ENCODE assay signal across 9 mouse cellular contexts in the genomic region with DNA sequence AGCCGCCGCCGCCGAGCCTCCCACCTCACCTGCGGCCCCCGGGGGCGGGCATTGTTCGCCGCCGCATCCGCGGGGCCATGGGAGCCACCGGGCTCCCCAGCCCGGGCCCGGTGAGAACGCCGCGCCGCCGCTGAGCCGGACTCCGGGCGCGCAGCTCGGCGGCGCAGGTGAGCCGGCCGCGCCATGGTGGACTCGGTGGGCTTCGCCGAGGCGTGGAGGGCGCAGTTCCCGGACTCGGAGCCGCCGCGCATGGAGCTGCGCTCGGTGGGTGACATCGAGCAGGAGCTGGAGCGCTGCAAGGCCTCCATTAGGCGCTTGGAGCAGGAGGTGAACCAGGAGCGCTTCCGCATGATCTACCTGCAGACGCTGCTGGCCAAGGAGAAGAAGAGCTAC. TPM values are rescaled to one million over a fixed set of nuclear protein-coding genes. Genes with fewer than 3 reads are reported as not detected.
A peak's percentile ranks its signal among the peaks of the same experiment; 100 is the strongest.
DNase-seq lines count a peak whose midpoint lies in the region; ATAC-seq lines count a peak whose summit lies in the region.
"Had no signal": no experiment of that assay in that cellular context is flagged by ENCODE, and none has a peak within 500 bp of the region (broad histone marks: within the 10 kb centered on the region; RNA-seq: fewer than 3 reads in every experiment).

No protein-coding gene starts in this region.

- intact Hi-C loops in left cerebral cortex, postnatal 14 days (cut with DNase I): loop anchor here (5.0 kb wide), 1 partner anchor 51 kb away; no protein-coding TSS in a partner anchor

- H3K4me2 ChIP-seq in hindbrain, embryonic 11.5 days (replicated peaks; ENCODE audit: low read depth, low read length): peak overlapping the region; percentile 86
- H3K4me2 ChIP-seq in liver, embryonic 16.5 days (ENCODE audit: low read depth, low read length): peak overlapping the region; percentile 50
- H3K4me2 ChIP-seq in stomach, embryonic 16.5 days (ENCODE audit: low read depth, low read length): peak overlapping the region; percentile 65

- peak; percentile 43 for ATAC-seq in hindbrain, embryonic 11.5 days (ENCODE audit: low FRiP score)
- ATAC-seq in liver, embryonic 16.5 days (ENCODE audit: low read depth): no peak
- ATAC-seq in stomach, embryonic 16.5 days (ENCODE audit: insufficient read depth, low FRiP score): 0 out of 2 replicates have a peak, but pooled peaks have one; percentile 4

- H3K4me3 ChIP-seq in hindbrain, embryonic 11.5 days (ENCODE audit: low read depth, low read length): peak overlapping the region; percentile 86
- H3K4me3 ChIP-seq in liver, embryonic 16.5 days (ENCODE audit: low read depth, low read length): peak overlapping the region; percentile 68
- H3K4me3 ChIP-seq in stomach, embryonic 16.5 days (replicated peaks; ENCODE audit: low read length): peak overlapping the region; percentile 86

- H3K9ac ChIP-seq in hindbrain, embryonic 11.5 days (ENCODE audit: low read depth, low read length): peak overlapping the region; percentile 89
- peak overlapping the region; percentile 61 for H3K9ac ChIP-seq in liver, embryonic 16.5 days (ENCODE audit: low read depth, low read length)
- H3K9ac ChIP-seq in stomach, embryonic 16.5 days (ENCODE audit: low read length): peak overlapping the region; percentile 93

- H3K27me3 ChIP-seq in hindbrain, embryonic 11.5 days (ENCODE audit: control insufficient read depth, insufficient read depth, low read length): peaks cover 4% of the 10 kb centered on the region; the same call in 1 of the 2 replicates
- H3K27me3 ChIP-seq in liver, embryonic 16.5 days (ENCODE audit: control insufficient read depth, insufficient read depth, low read depth, low read length): peaks cover 35% of the 10 kb centered on the region
- no peaks in the 10 kb centered on the region for H3K27me3 ChIP-seq in stomach, embryonic 16.5 days (ENCODE audit: control insufficient read depth, insufficient read depth, low read length)

- H3K9me3 ChIP-seq in hindbrain, embryonic 11.5 days (ENCODE audit: control insufficient read depth, low read length): no peaks in the 10 kb centered on the region
- H3K9me3 ChIP-seq in liver, embryonic 16.5 days (replicated peaks; ENCODE audit: control insufficient read depth, low read length): no peaks in the 10 kb centered on the region
- no peaks in the 10 kb centered on the region for H3K9me3 ChIP-seq in stomach, embryonic 16.5 days (replicated peaks; ENCODE audit: control insufficient read depth, low read length)

- no peaks in the 10 kb centered on the region for H3K36me3 ChIP-seq in hindbrain, embryonic 11.5 days (ENCODE audit: control insufficient read depth, insufficient read depth, low read length)
- no peaks in the 10 kb centered on the region for H3K36me3 ChIP-seq in liver, embryonic 16.5 days (ENCODE audit: control insufficient read depth, insufficient read depth)
- no peaks in the 10 kb centered on the region for H3K36me3 ChIP-seq in stomach, embryonic 16.5 days (ENCODE audit: control insufficient read depth, insufficient read depth, low read length)

- H3K4me1 ChIP-seq in hindbrain, embryonic 11.5 days (replicated peaks; ENCODE audit: control insufficient read depth, insufficient read depth, low read length): peaks cover 11% of the 10 kb centered on the region
- H3K4me1 ChIP-seq in liver, embryonic 16.5 days (ENCODE audit: control insufficient read depth, low read depth, low read length): peaks cover 17% of the 10 kb centered on the region
- H3K4me1 ChIP-seq in stomach, embryonic 16.5 days (ENCODE audit: control insufficient read depth, insufficient read depth, low read length): peaks cover 41% of the 10 kb centered on the region

- peak; percentile 50 for DNase-seq in kidney, adult 18-20 months
- no peak for DNase-seq in kidney, adult 11 months
- peak; percentile 16 to 36 for DNase-seq in CD8-positive naive resting alpha-beta T cell, adult 2 months (ENCODE audit: low read depth in 2 of 2, low spot score in 2 of 2)
- DNase-seq in cerebellum, postnatal 10 days: peak; percentile 62 to 69
- peak; percentile 63 for DNase-seq in hindbrain, embryonic 11.5 days (ENCODE audit: low spot score)
- DNase-seq in left cerebral cortex, postnatal 14 days (ENCODE audit: low spot score in 2 of 2): no peak

- WGBS in hindbrain, embryonic 11.5 days: 0% methylated on average over 35 of the region's 48 CpGs
- under 1% methylated on average over 41 of the region's 48 CpGs for WGBS in liver, embryonic 16.5 days (ENCODE audit: insufficient replicate concordance)
- WGBS in stomach, embryonic 16.5 days: under 1% methylated on average over 48 of the region's 48 CpGs

- peak overlapping the region; percentile 82 for H3K27ac ChIP-seq in hindbrain, embryonic 11.5 days (ENCODE audit: low read depth, low read length)
- peak overlapping the region; percentile 56 for H3K27ac ChIP-seq in liver, embryonic 16.5 days (ENCODE audit: low read length)
- H3K27ac ChIP-seq in stomach, embryonic 16.5 days (ENCODE audit: low read length): peak overlapping the region; percentile 14
- H3K27ac ChIP-seq: macrophage had no signal

RNA-seq across cellular contexts. Expression of a gene that starts 0.4 kb away (rescaled TPM):
- 10.5 and 15.2 TPM in 2 replicates for polyA plus RNA-seq in hindbrain, embryonic 11.5 days (2014; fragmentation: Nextera tagmentation; extraction: Ambion mirVana)
- 1.8 and 2.0 TPM in 2 replicates for polyA plus RNA-seq in liver, embryonic 16.5 days (2015; fragmentation: Nextera tagmentation; extraction: Ambion mirVana)
- 7.4 and 8.8 TPM in 2 replicates for polyA plus RNA-seq in stomach, embryonic 16.5 days (2015; fragmentation: Nextera tagmentation; extraction: Ambion mirVana)
- total RNA-seq in left cerebral cortex, postnatal 14 days (2021): 10 to 100 TPM; 82.9 to 84.1 TPM

RNA-seq across cellular contexts. Expression of a gene that starts 24.0 kb away (rescaled TPM):
- polyA plus RNA-seq in hindbrain, embryonic 11.5 days (2014; fragmentation: Nextera tagmentation; extraction: Ambion mirVana): 6.8 and 9.3 TPM in 2 replicates
- polyA plus RNA-seq in liver, embryonic 16.5 days (2015; fragmentation: Nextera tagmentation; extraction: Ambion mirVana): 1.5 TPM in 2 replicates
- 7.3 and 8.2 TPM in 2 replicates for polyA plus RNA-seq in stomach, embryonic 16.5 days (2015; fragmentation: Nextera tagmentation; extraction: Ambion mirVana)
- total RNA-seq in left cerebral cortex, postnatal 14 days (2021): 10 to 100 TPM; 37.7 to 39.6 TPM

RNA-seq across cellular contexts. Expression of a gene that starts 28.5 kb away (rescaled TPM):
- polyA plus RNA-seq in hindbrain, embryonic 11.5 days (2014; fragmentation: Nextera tagmentation; extraction: Ambion mirVana): 0.15 and 0.46 TPM in 2 replicates
- not detected in 2 replicates for polyA plus RNA-seq in liver, embryonic 16.5 days (2015; fragmentation: Nextera tagmentation; extraction: Ambion mirVana)
- polyA plus RNA-seq in stomach, embryonic 16.5 days (2015; fragmentation: Nextera tagmentation; extraction: Ambion mirVana): not detected in 2 replicates
- 1 to 10 TPM in 1 of 2 experiments, under 1 TPM in 1; 0.93 to 1.1 TPM for total RNA-seq in left cerebral cortex, postnatal 14 days (2021)
- polyA plus RNA-seq: macrophage had no signal

Comparison
In these comparisons a context has a peak if more than half of its experiments do, and no peak if none do; other contexts are left out.
1. DNase-seq: peak in kidney, adult 18-20 months (single experiment), CD8-positive naive resting alpha-beta T cell, adult 2 months (2 of 2), cerebellum, postnatal 10 days (2 of 2) and hindbrain, embryonic 11.5 days (single experiment); none in kidney, adult 11 months (single experiment) and left cerebral cortex, postnatal 14 days (0 of 2).
2. H3K27ac ChIP-seq: peak in every context shown above with its lines; median percentile 82 in hindbrain, embryonic 11.5 days; 56 in liver, embryonic 16.5 days; 14 in stomach, embryonic 16.5 days.
3. Peak in every context shown above with its lines, with median percentiles within 50 percentile points of each other: H3K4me2 ChIP-seq, H3K4me3 ChIP-seq and H3K9ac ChIP-seq.